Mouse (Mus musculus) brain, embryonic 14.5 days (tissue): Measurements from ENCODE around the gene Dlg1.

ENCODE experiments used
- CTCF ChIP-seq: fragments of 200-500 bp; IDR thresholded peaks from 2 replicates; pipeline ENCODE4 v1.5.1; 2012; ENCODE audit warnings: inconsistent platforms, mild to moderate bottlenecking, moderate library complexity, borderline replicate concordance; ENCODE audit not compliant: insufficient read depth, insufficient read length; ENCODE audit errors: extremely low read depth
- POLR2A ChIP-seq: fragments of 200-500 bp; IDR thresholded peaks from 2 replicates; pipeline ENCODE4 v1.6.1; 2012; ENCODE audit warnings: mild to moderate bottlenecking, inconsistent platforms, borderline replicate concordance; ENCODE audit not compliant: poor library complexity, insufficient read depth, insufficient read length, severe bottlenecking; ENCODE audit errors: extremely low read depth

- TF ChIP-seq CTCF = no peak
- no peak for TF ChIP-seq POLR2A
Measured at GRCm38 (mm10) chr16:31652115-31652843, 11.0 kb upstream of the Dlg1 start.
